Mouse (Mus musculus) lung, postnatal 0 days (tissue): ENCODE measurements at regions not wholly inside any gene's neighbourhood (a gene's known extent, or its start where the extent isn't known, plus 50 kb on each side); places are given as distances from the start of the nearest gene placed in this dataset.

Source experiments
- CTCF ChIP-seq: IDR thresholded peaks from 2 replicates; pipeline ENCODE4 v1.5.1; 2016; ENCODE audit warnings: antibody characterized with exemption, mild to moderate bottlenecking
- EP300 ChIP-seq: IDR thresholded peaks from 2 replicates; pipeline ENCODE4 v1.6.1; 2016; ENCODE audit warnings: antibody characterized with exemption, mild to moderate bottlenecking, control low read depth

GRCm38 (mm10) chr3:155942896-155943295 is 618.7 kb upstream of the Negr1 start:
- TF ChIP-seq CTCF (no peak), EP300 (no peak)
